Mouse (Mus musculus) cerebellum, postnatal 25 days (tissue): ENCODE measurements at regions not wholly inside any gene's neighbourhood (a gene's known extent, or its start where the extent isn't known, plus 50 kb on each side); places are given as distances from the start of the nearest gene placed in this dataset.

Source experiments
- DNase-seq, 2 experiments: peaks; one replicate each; pipeline ENCODE4 v3.0.0; 2021; ENCODE audit warnings: mixed read lengths in 2 of 2

- DNase-seq, result no peak
Measured at GRCm38 (mm10) chr12:73491370-73491769, 54.8 kb downstream of the Tmem30b start.

- DNase-seq, result no peak
Measured at GRCm38 (mm10) chr12:73482858-73483257, 63.3 kb downstream of the Tmem30b start.

GRCm38 (mm10) chr12:73482275-73482674 lies 63.9 kb downstream of the Tmem30b start:
- DNase-seq, result no peak

GRCm38 (mm10) chr12:73481705-73482104 lies 64.5 kb downstream of the Tmem30b start:
- no peak for DNase-seq

- no peak for DNase-seq
Measured at GRCm38 (mm10) chr12:73481165-73481564, 65.0 kb downstream of the Tmem30b start.

- DNase-seq, result no peak
Measured at GRCm38 (mm10) chr12:73480610-73480971, 65.6 kb downstream of the Tmem30b start.

GRCm38 (mm10) chr12:73479932-73480609 lies 66.1 kb downstream of the Tmem30b start:
- no peak for DNase-seq

GRCm38 (mm10) chr12:73478641-73479040 lies 67.6 kb downstream of the Tmem30b start:
- no peak for DNase-seq

GRCm38 (mm10) chr12:73476421-73476858 lies 69.8 kb downstream of the Tmem30b start:
- no peak for DNase-seq

- DNase-seq, result no peak
Measured at GRCm38 (mm10) chr12:73475774-73476173, 70.4 kb downstream of the Tmem30b start.

GRCm38 (mm10) chr12:73475020-73475419 lies 71.2 kb downstream of the Tmem30b start:
- DNase-seq, result no peak

GRCm38 (mm10) chr12:73473111-73473510 lies 73.1 kb downstream of the Tmem30b start:
- no peak for DNase-seq

GRCm38 (mm10) chr12:73471966-73472365 lies 74.2 kb downstream of the Tmem30b start:
- no peak for DNase-seq

- no peak for DNase-seq
Measured at GRCm38 (mm10) chr12:73466484-73466883, 79.7 kb downstream of the Tmem30b start.

GRCm38 (mm10) chr12:73465975-73466374 lies 80.2 kb downstream of the Tmem30b start:
- DNase-seq, result no peak

GRCm38 (mm10) chr12:73464311-73464710 lies 81.9 kb downstream of the Tmem30b start:
- DNase-seq, result no peak

- DNase-seq, result peak; percentile 11 to 23
Measured at GRCm38 (mm10) chr12:73462091-73462490, 84.1 kb downstream of the Tmem30b start.

- DNase-seq, result no peak
Measured at GRCm38 (mm10) chr12:73460291-73460761, 85.9 kb downstream of the Tmem30b start.

GRCm38 (mm10) chr12:73451257-73451656 lies 94.9 kb downstream of the Tmem30b start:
- DNase-seq, result no peak

- DNase-seq, result peak; percentile 7 to 13
Measured at GRCm38 (mm10) chr12:73450541-73450940, 95.7 kb downstream of the Tmem30b start.

GRCm38 (mm10) chr12:73449911-73450520 lies 96.2 kb downstream of the Tmem30b start:
- DNase-seq, result peak; percentile 10 to 52

GRCm38 (mm10) chr12:73449069-73449468 lies 97.1 kb downstream of the Tmem30b start:
- DNase-seq, result peak in 1 of 2 experiments; percentile 4

GRCm38 (mm10) chr12:73448388-73448965 lies 97.7 kb downstream of the Tmem30b start:
- no peak for DNase-seq

- no peak for DNase-seq
Measured at GRCm38 (mm10) chr12:73447172-73447571, 99.0 kb downstream of the Tmem30b start.
